Mouse (Mus musculus) lung, postnatal 0 days (tissue): ENCODE data around the gene Gjb2. TPM values are rescaled to one million over a fixed set of nuclear protein-coding genes. Genes with fewer than 3 reads are reported as not detected.

Experiments
- ATAC-seq: fragments of 200-750 bp; cut with Nextera tagmentation; 2 replicates; pipeline ENCODE4 v1.8.0; 2017; ENCODE audit warnings: moderate library complexity
- DNase-seq: peaks from one replicate; pipeline ENCODE4 v3.0.0-alpha.2; 2016; ENCODE audit warnings: low spot score
- H3K27ac ChIP-seq: fragments of 300-500 bp; sonication (generic); 2 replicates; pipeline ENCODE4 v1.5.1; 2014; ENCODE audit warnings: antibody characterized with exemption, mild to moderate bottlenecking, low read length, mixed read lengths
- H3K27me3 ChIP-seq: fragments of 300-500 bp; sonication (generic); replicated peaks from 2 replicates; pipeline ENCODE4 v1.6.1; 2014; ENCODE audit warnings: low read length, mixed read lengths; ENCODE audit not compliant: insufficient read depth
- H3K36me3 ChIP-seq: fragments of 300-500 bp; sonication (generic); 2 replicates; pipeline ENCODE4 v1.6.1; 2014; ENCODE audit warnings: low read length, mixed read lengths; ENCODE audit not compliant: insufficient read depth
- H3K4me1 ChIP-seq: fragments of 300-500 bp; sonication (generic); 2 replicates; pipeline ENCODE4 v1.6.1; 2014; ENCODE audit warnings: antibody characterized with exemption, low read depth, low read length, mixed read lengths; ENCODE audit not compliant: insufficient read depth
- H3K4me2 ChIP-seq: fragments of 300-500 bp; sonication (generic); replicated peaks from 2 replicates; pipeline ENCODE4 v1.6.1; 2014; ENCODE audit warnings: low read depth, mild to moderate bottlenecking, low read length, moderate library complexity, mixed read lengths
- H3K4me3 ChIP-seq: fragments of 300-500 bp; sonication (generic); 2 replicates; pipeline ENCODE4 v1.5.1; 2014; ENCODE audit warnings: low read depth, low read length
- H3K9ac ChIP-seq: fragments of 300-500 bp; sonication (generic); replicated peaks from 2 replicates; pipeline ENCODE4 v1.6.1; 2014; ENCODE audit warnings: low read depth, mild to moderate bottlenecking
- H3K9me3 ChIP-seq: fragments of 300-500 bp; sonication (generic); 2 replicates; pipeline ENCODE4 v1.6.1; 2016; ENCODE audit warnings: low read length, mixed read lengths
- CTCF ChIP-seq: IDR thresholded peaks from 2 replicates; pipeline ENCODE4 v1.5.1; 2016; ENCODE audit warnings: antibody characterized with exemption, mild to moderate bottlenecking
- EP300 ChIP-seq: IDR thresholded peaks from 2 replicates; pipeline ENCODE4 v1.6.1; 2016; ENCODE audit warnings: antibody characterized with exemption, mild to moderate bottlenecking, control low read depth
- WGBS: fragments of 180-500 bp; shearing (Covaris S2); extraction: QIAGEN DNeasy Blood & Tissue Kit; methylation state at CpG from one replicate; pipeline ENCODE4 v1.1.7; 2014; 5-methylcytosine and 5-hydroxymethylcytosine counted together
- polyA plus RNA-seq: library from polyadenylated mRNA; unstranded; fragments of >200 nt; fragmentation: Nextera tagmentation; extraction: Ambion mirVana; gene quantifications from 2 replicates; pipeline ENCODE4 v1.2.1, GENCODE M21; 2015

Gjb2 gene
- polyA plus RNA-seq: 1.1 and 1.4 TPM in 2 replicates

DNA sequence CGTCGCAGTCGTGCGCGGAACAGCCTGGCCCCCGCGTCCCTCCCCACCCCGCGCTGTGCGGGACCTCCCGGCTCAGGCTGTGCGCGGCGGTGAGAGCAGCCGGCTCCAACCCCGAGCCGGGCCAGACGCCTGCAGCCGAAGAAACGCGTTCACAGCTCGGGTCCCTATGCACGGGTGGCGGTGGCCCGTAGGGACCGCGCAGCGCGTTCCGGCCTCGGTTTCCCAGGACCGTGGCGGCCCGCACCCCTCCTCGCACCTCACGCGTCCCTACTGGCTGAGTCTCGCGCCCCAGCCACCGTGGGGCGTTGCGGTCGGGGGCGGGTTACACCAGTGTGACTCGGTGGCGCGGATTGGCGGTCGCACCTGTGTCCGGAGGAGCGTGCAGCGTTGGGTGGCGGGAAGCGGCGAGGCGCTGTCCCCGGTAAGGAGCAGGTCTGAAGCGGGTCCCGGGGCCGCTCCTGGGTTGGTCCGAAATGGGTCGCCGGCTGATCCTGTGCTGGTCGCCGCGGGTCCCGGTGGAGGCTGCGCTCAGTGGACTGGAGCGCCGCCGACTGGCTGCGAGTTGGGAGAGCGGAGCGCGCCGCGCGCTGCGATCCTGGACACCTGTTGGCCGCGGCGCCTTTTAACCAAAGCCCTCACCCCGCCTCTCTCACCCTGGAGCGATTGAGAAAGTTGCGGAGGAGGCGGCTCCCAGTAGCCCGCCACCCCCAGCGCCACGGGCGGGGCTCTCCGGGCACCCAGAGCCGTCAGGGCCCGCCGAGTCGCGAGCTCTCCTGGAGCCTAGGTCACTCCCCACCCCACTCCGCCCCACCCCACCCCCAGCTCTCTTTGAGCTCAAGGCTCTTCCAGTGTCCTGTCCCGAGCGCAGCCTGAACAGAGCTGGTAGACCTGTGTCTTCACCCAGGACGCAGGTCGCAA is at the start of gene Gjb2:
TSS of gene Gjb2 (minus strand) at position 597 of the 918 bp plus-strand sequence.
- no peaks in the 10 kb centered on the region for H3K4me1 ChIP-seq
- TF ChIP-seq CTCF (peak; percentile 46), EP300 (no peak)
- DNase-seq: peak; percentile 80
- H3K27ac ChIP-seq: no peak within 1 kb of the TSS
- H3K4me2 ChIP-seq: peak within 1 kb of the TSS; percentile 100
- H3K9ac ChIP-seq: peak within 1 kb of the TSS; percentile 30; the same call in 1 of the 2 replicates
- no peaks in the 10 kb centered on the region for H3K9me3 ChIP-seq
- peaks cover 36% of the 10 kb centered on the region for H3K27me3 ChIP-seq
- H3K4me3 ChIP-seq: peak within 1 kb of the TSS; percentile 62
- ATAC-seq: peak; percentile 86
- H3K36me3 ChIP-seq: no peaks in the 10 kb centered on the region
- under 1% methylated on average over 88 of the region's 101 CpGs for WGBS

DNA sequence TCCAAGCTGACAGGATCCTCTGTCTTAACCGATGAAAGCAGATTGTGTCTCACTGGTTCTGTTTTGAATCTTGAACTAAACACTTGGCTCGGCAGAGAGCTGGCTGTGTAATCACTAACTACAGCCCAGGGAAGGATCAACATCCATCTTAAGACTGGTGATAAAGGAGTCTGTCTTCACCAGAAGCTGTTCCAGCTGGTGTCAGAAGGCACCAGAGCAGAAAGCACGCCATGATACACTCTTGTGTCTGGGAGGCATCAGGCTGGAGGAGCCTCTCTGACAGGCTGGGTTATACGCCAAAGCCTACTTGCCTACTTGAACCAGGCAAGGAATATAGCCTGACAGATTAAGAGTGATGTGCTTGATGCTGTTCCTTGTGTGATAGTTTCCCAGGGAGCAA is 41.2 kb upstream of the Gjb2 start:
- no peak overlapping the region for H3K27ac ChIP-seq
- H3K4me2 ChIP-seq: no peak overlapping the region
- no peaks in the 10 kb centered on the region for H3K4me1 ChIP-seq
- TF ChIP-seq EP300 (no peak), CTCF (no peak)
- no peak overlapping the region for H3K9ac ChIP-seq
- no peaks in the 10 kb centered on the region for H3K27me3 ChIP-seq
- no peaks in the 10 kb centered on the region for H3K9me3 ChIP-seq
- H3K36me3 ChIP-seq: no peaks in the 10 kb centered on the region
- WGBS: 26% methylated on average over 4 of the region's 4 CpGs
- ATAC-seq (no peak), DNase-seq (no peak)
- no peak overlapping the region for H3K4me3 ChIP-seq

DNA sequence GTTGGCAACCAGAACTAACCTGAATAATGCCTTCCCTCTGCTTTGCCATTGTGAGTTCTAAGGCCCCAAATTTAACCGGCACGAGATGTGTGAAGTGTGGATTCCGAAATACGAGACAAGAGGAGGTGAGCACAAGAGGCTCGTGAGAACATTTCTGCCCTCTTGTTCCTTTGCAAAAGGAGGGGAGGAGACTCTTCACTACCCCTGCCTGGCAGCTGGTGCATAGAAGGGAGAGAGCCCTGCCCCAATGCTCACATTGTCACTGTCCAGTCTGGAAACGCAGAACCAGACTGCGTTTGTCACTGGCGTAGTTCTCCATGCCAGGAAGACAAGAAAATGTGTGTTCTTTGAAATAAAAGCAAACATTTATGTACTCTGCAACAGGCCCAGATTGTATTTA is 30.8 kb upstream of the Gjb2 start:
- Histone ChIP-seq H3K9ac (no peak overlapping the region), H3K4me3 (no peak overlapping the region), H3K9me3 (no peaks in the 10 kb centered on the region), H3K36me3 (no peaks in the 10 kb centered on the region), H3K4me2 (no peak overlapping the region), H3K27ac (no peak overlapping the region), H3K4me1 (no peaks in the 10 kb centered on the region), H3K27me3 (peaks cover 13% of the 10 kb centered on the region; the same call in 1 of the 2 replicates)
- 55% methylated on average over 8 of the region's 8 CpGs for WGBS
- TF ChIP-seq CTCF (no peak), EP300 (peak; percentile 37; the same call in 1 of the 2 replicates)
- ATAC-seq (peak; percentile 46; the same call in 1 of the 2 replicates), DNase-seq (peak; percentile 37)

DNA sequence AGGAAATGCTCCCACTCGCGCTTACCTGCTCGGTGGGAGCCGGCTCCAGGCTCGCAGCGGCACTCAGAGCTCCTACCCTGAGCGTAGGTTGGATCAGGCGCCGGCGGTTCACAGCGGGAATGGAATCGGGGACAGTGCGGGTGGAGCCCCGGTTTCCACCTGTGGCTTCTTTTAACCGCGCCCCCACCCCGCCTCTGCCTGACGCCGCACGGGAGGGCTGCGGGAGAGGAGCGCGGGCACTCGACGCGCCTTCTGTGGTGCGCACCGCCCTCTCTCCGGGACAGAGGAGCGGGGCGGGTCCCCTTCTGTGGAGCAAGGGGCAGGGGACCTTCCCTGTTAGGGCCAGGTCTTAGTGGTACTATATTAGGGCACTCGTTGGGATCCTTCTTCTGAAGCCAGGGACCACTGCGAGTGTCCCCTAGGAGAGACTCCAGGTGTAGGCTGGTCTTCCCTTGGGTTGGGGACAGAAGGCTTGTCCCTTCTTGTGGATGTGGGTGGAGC is 28.7 kb upstream of the Gjb2 start, which contains the start of gene Gjb6:
TSS of gene Gjb6 (minus strand) at position 451 of the 501 bp plus-strand sequence.
- Histone ChIP-seq H3K4me2 (peak within 1 kb of the TSS; percentile 52), H3K4me1 (no peaks in the 10 kb centered on the region), H3K36me3 (no peaks in the 10 kb centered on the region), H3K4me3 (peak within 1 kb of the TSS; percentile 28), H3K9me3 (no peaks in the 10 kb centered on the region), H3K27ac (no peak within 1 kb of the TSS), H3K9ac (no peak within 1 kb of the TSS), H3K27me3 (peaks cover 13% of the 10 kb centered on the region; the same call in 1 of the 2 replicates)
- TF ChIP-seq EP300: no peak
- TF ChIP-seq CTCF: no peak
- DNase-seq (peak; percentile 36), ATAC-seq (peak; percentile 69)
- WGBS: 4% methylated on average over 29 of the region's 33 CpGs

DNA sequence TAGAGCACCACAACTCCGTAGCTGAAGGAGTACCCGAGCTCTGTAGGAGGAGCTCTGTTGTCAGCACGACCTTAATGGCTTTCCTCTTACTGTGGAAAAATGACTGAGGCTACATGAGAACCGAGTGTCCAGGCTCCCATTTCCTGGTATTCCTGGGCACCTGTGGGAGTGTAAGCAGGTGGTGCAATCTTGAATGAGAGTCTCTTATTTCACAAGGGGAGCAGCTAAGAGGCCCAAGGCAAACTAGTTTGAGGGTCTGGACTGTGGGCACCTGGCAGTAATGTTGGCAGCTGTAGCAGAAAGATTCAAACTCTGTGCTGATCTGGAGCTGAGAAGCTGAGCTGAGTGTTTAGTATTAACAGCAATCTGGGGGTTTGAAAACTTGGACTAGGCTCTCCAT is 22.9 kb upstream of the Gjb2 start:
- Histone ChIP-seq H3K36me3 (no peaks in the 10 kb centered on the region), H3K4me3 (no peak overlapping the region), H3K4me2 (no peak overlapping the region), H3K4me1 (no peaks in the 10 kb centered on the region), H3K27ac (no peak overlapping the region), H3K27me3 (no peaks in the 10 kb centered on the region), H3K9ac (no peak overlapping the region), H3K9me3 (no peaks in the 10 kb centered on the region)
- TF ChIP-seq EP300: peak; percentile 20; the same call in 1 of the 2 replicates
- no peak for TF ChIP-seq CTCF
- 43% methylated on average over 4 of the region's 4 CpGs for WGBS
- DNase-seq (peak; percentile 77), ATAC-seq (peak; percentile 95)

DNA sequence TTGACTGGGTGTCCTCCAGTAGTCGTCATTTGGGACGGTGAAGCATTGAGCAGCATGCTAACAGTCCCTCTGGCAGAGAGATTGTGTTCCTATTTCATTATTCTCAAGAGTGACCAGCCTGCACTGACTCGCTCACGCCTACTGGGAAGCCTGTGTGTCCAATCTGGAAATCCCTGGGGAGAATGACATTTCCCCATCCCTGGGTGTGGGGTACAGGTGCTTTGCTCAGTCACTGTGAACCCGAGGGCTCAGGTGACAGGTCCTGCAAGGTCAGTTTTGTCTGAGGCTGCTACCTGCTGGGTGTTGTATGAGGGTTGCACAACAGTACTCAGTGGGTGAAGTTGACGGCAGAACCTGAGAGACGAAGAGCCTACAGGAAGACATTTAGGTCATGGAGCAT is 17.8 kb upstream of the Gjb2 start:
- DNase-seq (no peak), ATAC-seq (0 out of 2 replicates have a peak, but pooled peaks have one; percentile 33)
- WGBS: 67% methylated on average over 7 of the region's 7 CpGs
- no peaks in the 10 kb centered on the region for H3K27me3 ChIP-seq
- no peak overlapping the region for H3K4me3 ChIP-seq
- H3K4me1 ChIP-seq: no peaks in the 10 kb centered on the region
- no peak overlapping the region for H3K9ac ChIP-seq
- TF ChIP-seq EP300: no peak
- no peak for TF ChIP-seq CTCF
- no peak overlapping the region for H3K27ac ChIP-seq
- H3K9me3 ChIP-seq: no peaks in the 10 kb centered on the region
- H3K4me2 ChIP-seq: no peak overlapping the region
- H3K36me3 ChIP-seq: no peaks in the 10 kb centered on the region
